Mouse (Mus musculus): ENCODE data around the gene Nr5a2.
"Not testable (repeated sequence)": the region's sequence is repeated elsewhere in the genome, so short reads cannot be mapped to it uniquely, and the experiment has no call there.

The Nr5a2 gene

DNA sequence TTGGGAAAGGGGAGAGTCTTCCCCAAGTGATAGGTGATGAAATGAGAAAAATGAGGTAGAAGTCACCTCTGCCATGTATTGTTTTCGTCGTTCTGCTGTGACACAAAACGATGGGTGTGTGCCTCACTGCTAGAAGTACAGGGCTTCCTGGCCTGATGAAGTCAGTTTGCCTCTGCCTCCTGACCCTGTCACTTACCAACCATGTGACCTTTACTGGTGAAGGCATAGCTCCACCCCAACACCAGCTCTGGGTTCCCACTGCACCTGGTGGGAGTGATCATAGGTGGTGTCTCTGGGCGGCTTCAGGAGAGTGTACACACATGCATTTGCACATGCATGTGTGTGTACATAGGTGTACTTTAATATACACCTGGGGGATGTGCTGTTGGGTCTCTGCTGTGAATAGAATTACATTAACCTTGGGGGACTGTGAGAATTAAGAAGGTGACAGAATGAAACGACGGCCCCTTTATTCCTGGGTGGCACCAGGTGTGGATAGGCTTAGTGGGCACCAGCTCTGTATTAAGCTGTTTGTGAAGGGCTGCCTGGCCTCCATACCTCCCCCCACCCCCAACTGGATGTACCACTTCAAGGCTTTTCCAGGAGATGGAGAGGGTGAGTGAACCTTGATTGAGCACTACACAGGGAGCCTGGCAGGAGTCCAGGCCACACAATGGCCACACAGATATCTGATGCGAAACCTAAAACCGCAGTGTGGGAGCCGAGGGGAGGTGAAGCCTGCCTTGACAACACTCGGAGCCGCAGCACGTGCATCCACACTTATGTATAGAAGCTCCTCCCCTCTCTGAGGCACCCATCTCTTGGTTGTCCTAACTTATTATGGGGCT is 127.7 kb downstream of the Nr5a2 start:
- DNase-seq = no peak

DNA sequence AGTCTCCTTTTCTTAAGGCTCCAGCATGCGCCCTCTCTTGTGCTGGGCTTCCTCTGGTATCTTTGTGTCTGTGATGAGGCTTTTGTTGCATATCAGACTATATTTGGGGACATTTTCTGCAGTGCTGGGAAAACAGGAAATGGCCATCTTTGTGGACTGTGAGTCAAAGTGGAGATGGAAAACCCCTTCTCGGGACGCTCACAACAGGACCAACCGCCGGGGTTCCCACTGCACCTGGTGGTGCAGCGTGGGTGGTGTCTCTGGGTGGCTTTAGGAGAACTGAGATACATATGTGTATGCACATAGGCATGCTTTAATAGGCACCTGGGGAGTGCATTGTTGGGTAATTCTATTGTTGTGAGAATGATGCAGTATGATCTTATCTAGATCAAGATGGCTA is 129.3 kb downstream of the Nr5a2 start:
- DNase-seq = no peak

GRCm38 (mm10) chr1:136829931-136830330 is 130.3 kb downstream of the Nr5a2 start:
- no peak for DNase-seq

- no peak for DNase-seq
These were observed 136.4 kb downstream of the Nr5a2 start for GRCm38 (mm10) chr1:136823897-136824296.

DNA sequence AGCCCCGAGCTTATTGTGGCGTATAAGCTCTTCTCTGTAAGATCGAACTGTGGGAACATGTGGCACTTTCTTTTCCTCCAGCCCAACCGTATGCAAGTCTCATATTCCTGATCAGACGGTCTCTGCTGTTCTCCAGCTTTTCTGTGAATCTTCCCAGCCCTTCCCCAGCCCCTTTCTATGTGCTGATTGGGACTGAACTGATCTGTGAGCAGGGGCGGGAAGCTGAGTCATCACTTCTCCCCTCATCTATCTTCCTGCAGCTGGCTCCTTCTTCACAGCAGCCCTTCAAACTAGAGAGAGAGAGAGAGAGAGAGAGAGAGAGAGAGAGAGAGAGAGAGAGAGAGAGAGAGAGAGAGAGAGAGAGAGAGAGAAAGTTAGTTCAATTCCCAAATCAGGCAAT is 159.6 kb downstream of the Nr5a2 start:
- DNase-seq = no peak

DNA sequence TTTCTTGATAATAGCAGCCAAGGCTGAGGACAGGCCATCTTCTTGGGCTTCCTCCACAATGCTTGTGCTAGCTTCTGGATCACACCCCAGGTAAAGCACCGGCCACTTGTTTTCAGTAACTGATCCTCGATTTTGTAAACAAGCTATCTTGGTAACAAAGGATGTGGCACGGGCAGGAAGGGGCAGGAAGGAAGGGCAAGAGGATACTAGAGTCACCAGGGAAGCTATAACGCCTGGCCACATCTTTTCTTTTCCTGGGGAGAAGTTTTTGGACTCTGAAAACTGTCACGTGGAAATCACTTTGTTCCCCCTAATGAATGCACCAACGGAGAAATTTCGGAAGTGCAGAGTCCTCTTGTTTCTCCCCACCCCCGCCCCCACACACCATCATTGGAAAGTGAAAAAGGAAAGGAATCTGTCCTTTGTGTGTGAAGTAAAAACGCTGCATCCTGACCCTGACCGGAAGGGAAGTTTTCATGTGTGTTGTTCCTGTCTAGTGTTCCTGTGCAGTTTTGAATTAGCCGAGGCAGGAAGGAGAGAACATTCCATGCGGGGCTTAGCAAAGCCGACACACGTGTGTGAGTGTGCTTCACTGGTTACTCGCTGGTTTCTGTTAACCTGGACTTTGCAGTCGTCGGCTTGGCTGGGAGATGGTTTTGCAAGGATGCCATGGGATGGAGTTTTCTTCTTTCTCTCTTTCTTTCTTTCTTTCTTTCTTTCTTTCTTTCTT is 163.7 kb downstream of the Nr5a2 start:
- DNase-seq = no peak

GRCm38 (mm10) chr1:136792957-136793883 is 167.0 kb downstream of the Nr5a2 start:
- not testable (repeated sequence) for DNase-seq
